Mouse (Mus musculus) cortical plate, adult 2 months (tissue): ENCODE measurements around the gene Ing4.

ENCODE experiments used
- CTCF ChIP-seq: fragments of 200-500 bp; IDR thresholded peaks from 2 replicates; pipeline ENCODE4 v1.5.1; 2011; ENCODE audit warnings: mild to moderate bottlenecking, control low read depth, low read length; ENCODE audit not compliant: insufficient read depth; ENCODE audit errors: extremely low read depth
- POLR2A ChIP-seq: fragments of 200-500 bp; IDR thresholded peaks from 2 replicates; pipeline ENCODE4 v1.6.1; 2011; ENCODE audit warnings: mild to moderate bottlenecking, low read length, control low read depth; ENCODE audit not compliant: insufficient read depth; ENCODE audit errors: extremely low read depth

GRCm38 (mm10) chr6:124998066-124998465, 41.5 kb upstream of the Ing4 start:
- TF ChIP-seq CTCF (no peak), POLR2A (peak; percentile 71; the same call in 1 of the 2 replicates)
